Mouse (Mus musculus): ENCODE results near the gene Ptprcap. TPM values are rescaled to one million over a fixed set of nuclear protein-coding genes. Genes with fewer than 3 reads are reported as not detected.
"Not testable (repeated sequence)": the region's sequence is repeated elsewhere in the genome, so short reads cannot be mapped to it uniquely, and the experiment has no call there.

Ptprcap gene
- total RNA-seq (2021) = 1 to 10 TPM in 1 of 2 experiments, under 1 TPM in 1; 0.99 to 2.5 TPM
- long read RNA-seq, experiment 1, partial matches to known transcripts = 0 of 1 reads
- long read RNA-seq, experiment 1, other reads (novel, unspliced or antisense) = 1 of 1 reads
- long read RNA-seq, experiment 2, partial matches to known transcripts = 0 of 3 reads
- long read RNA-seq, experiment 2, other reads (novel, unspliced or antisense) = 3 of 3 reads

GRCm38 (mm10) chr19:4153232-4153654, at the start of gene Ptprcap:
TSS of gene Ptprcap (plus strand) at chr19:4153604.
- DNase-seq (ENCODE audit: low spot score in 2 of 2) = no peak

- DNase-seq (ENCODE audit: low spot score in 2 of 2) = no peak
Measured at GRCm38 (mm10) chr19:4103792-4104191, 49.6 kb upstream of the Ptprcap start.

DNA sequence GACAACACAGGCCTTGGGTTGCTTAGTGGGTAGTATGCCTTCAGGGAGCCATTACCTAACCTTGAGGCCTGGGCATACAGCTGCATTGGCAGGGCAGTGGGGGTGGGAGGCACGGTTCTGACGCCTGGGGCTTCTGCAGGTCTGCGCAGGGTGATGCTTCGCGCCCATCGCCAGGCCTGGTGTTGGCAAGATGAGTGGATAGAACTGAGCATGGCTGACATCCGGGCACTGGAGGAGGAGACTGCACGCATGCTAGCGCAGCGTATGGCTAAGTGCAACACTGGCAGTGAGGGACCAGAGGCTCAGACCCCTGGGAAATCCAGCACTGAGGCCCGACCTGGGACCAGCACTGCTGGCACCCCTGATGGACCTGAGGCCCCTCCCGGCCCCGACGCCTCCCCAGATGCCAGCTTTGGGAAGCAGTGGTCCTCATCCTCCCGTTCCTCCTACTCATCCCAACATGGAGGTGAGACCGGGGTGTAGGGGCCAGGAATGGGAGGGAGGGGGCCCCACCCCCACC, 48.7 kb upstream of the Ptprcap start:
- DNase-seq (ENCODE audit: low spot score in 2 of 2) = no peak

DNA sequence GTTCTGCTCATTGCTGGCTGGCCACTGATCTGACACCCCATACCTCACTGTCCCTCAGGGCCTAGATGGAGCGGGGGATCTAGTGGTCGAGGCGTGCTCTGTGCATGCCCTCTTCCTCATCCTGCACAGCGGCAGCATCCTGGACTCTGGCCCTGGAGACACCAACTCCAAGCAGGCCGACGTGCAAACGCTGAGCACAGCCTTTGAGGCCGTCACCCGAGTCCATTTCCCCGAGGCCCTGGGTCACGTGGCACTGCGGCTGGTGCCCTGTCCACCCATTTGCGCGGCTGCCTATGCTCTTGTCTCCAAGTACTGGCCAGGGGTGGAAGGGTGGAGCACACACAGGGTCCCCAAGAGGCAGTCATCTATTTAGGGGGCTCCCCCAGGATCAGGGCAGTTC, 46.8 kb upstream of the Ptprcap start:
- DNase-seq (ENCODE audit: low spot score in 2 of 2) = no peak

GRCm38 (mm10) chr19:4108535-4108934, 44.9 kb upstream of the Ptprcap start:
- no peak for DNase-seq (ENCODE audit: low spot score in 2 of 2)

DNA sequence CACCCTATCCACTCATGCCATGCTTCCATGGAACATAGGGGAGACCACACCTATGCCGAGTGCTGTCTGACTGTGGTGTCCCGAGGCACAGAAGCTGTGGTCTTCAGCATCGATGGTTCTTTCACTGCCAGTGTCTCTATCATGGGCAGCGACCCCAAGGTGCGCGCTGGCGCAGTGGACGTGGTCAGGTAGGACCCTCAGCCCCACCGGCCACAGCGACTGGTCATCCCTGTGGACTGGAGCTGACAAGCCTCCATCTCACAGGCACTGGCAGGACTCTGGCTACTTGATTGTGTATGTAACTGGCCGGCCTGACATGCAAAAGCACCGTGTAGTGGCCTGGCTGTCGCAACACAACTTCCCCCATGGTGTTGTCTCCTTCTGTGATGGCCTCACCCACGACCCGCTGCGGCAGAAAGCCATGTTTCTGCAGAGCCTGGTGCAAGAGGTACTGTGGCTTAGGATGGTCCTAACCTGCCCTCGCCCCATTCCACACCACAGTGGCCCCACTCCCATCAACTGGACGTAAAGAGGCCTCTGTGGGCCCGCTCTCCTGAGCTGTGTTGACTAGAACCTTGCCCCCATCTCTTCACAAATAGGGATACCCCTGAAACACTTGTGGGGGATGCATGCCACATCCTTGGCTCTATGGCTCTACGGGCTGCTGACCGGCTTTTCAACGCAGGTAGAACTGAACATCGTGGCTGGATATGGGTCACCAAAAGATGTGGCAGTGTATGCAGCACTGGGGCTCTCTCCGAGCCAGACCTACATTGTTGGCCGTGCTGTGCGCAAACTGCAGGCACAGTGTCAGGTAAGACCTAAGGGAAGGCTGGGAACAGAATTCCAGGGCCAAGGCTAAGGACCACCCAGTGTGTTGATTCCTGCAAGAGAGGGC, 41.1 kb upstream of the Ptprcap start:
- DNase-seq (ENCODE audit: low spot score in 2 of 2) = no peak

DNA sequence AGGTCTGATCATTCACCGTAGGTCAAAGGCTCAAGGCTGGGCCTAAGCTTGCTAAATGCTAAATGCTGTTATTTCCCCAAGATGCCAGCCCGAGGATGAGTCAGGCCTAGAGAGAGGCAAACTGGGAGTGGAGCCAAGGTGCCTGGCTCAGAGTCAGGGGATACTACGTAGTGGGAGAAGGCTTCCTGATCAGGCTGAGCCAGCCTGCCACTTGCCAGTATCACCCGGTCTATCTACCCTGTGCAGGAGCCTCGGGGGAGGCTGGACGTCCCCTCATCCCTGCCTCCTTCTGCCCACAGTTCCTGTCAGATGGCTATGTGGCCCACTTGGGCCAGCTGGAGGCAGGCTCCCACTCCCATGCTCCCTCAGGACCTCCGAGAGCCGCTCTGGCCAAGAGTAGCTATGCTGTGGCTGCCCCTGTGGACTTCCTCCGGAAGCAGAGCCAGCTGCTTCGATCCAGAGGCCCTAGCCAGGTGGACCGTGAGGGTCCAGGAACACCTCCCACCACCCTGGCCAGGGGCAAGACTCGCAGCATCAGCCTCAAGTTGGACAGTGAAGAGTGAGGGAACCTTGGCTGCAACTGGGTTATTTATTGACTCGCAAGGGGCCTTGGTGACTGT, 40.1 kb upstream of the Ptprcap start:
- peak; percentile 56 to 64 for DNase-seq (ENCODE audit: low spot score in 2 of 2)

- DNase-seq (ENCODE audit: low spot score in 2 of 2) = no peak
Measured at GRCm38 (mm10) chr19:4113806-4114230, 39.6 kb upstream of the Ptprcap start.

GRCm38 (mm10) chr19:4114551-4114950, 38.9 kb upstream of the Ptprcap start:
- DNase-seq (ENCODE audit: low spot score in 2 of 2) = no peak

DNA sequence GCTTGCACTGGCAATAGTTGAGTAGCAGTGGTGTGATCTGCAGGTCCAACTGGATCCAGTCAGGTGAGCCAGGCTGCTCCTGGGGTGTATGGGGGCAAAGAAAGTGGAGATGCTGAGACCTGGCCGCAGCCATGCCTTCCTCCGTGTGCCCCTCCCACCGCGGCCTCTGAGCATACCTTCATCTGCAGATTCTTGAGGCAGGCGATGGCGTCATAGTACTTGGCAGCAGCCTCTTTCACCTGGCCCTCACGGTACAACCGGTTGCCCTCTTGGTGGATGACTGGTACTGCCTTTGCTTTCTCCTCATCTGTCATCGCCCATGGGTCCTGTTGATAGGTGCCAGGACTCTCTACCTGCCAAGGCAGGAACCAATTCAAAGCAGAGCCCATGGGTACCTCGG, 38.3 kb upstream of the Ptprcap start:
- no peak for DNase-seq (ENCODE audit: low spot score in 2 of 2)

GRCm38 (mm10) chr19:4115816-4116215, 37.6 kb upstream of the Ptprcap start:
- DNase-seq (ENCODE audit: low spot score in 2 of 2) = no peak

GRCm38 (mm10) chr19:4117006-4117405, 36.4 kb upstream of the Ptprcap start:
- no peak for DNase-seq (ENCODE audit: low spot score in 2 of 2)

GRCm38 (mm10) chr19:4118350-4118749, 35.1 kb upstream of the Ptprcap start:
- no peak for DNase-seq (ENCODE audit: low spot score in 2 of 2)

GRCm38 (mm10) chr19:4119716-4120487, 33.5 kb upstream of the Ptprcap start:
- no peak for DNase-seq (ENCODE audit: low spot score in 2 of 2)

GRCm38 (mm10) chr19:4120496-4120895, 32.9 kb upstream of the Ptprcap start:
- DNase-seq (ENCODE audit: low spot score in 2 of 2) = no peak

GRCm38 (mm10) chr19:4121097-4121805, 32.2 kb upstream of the Ptprcap start:
- peak; percentile 99 for DNase-seq (ENCODE audit: low spot score in 2 of 2)

- DNase-seq (ENCODE audit: low spot score in 2 of 2) = not testable (repeated sequence)
Measured at GRCm38 (mm10) chr19:4121896-4122295, 31.5 kb upstream of the Ptprcap start.

GRCm38 (mm10) chr19:4122411-4123370, 30.7 kb upstream of the Ptprcap start:
- no peak for DNase-seq (ENCODE audit: low spot score in 2 of 2)

- no peak for DNase-seq (ENCODE audit: low spot score in 2 of 2)
Measured at GRCm38 (mm10) chr19:4124432-4124831, 29.0 kb upstream of the Ptprcap start.

Data from layer of hippocampus, postnatal 14 days (tissue).